Mouse (Mus musculus) cerebellum, postnatal 14 days (tissue): ENCODE data around the gene Pigh.

ENCODE experiments used
- DNase-seq, 2 experiments: peaks; one replicate each; pipeline ENCODE4 v3.0.0; 2021; ENCODE audit warnings: mixed read lengths in 2 of 2

Pigh gene

DNA sequence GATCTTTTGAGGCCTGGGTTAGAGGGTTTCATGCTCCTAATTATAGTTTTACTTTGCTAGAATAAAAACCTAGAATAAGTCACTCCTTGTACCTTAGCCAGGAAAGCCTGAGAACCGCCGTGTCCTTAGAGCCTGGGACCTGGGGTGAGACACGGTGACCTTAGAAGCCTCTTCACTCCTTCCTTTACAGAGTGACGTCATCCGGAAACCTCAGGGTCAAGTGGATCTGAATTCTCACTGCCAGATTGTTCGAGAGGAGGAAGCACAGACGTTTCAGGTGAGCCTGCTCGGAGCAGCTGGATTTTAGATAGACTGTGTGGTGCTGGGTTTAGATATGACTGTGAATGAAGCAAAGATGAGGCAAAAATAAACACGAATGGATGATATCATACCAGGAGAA, 23.0 kb downstream of the Pigh start:
- DNase-seq, result no peak

DNA sequence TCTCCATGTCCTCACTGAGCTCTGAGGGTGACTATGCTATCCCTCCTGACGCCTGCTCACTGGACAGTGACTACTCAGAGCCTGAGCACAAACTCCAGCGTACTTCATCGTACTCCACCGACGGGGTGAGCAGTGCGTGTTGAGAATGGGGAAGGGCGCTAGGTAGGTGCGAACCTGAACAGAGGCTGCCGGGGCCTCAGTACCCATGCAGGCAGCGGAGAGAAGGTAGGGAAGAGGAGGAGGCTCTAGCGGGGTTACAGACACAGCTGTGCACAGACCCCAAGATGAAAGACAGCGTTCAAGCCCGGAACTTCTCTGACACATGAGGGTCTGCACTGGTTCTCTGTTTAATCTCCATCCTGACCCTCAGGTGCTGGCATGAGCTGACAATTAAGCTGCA, 25.0 kb downstream of the Pigh start:
- DNase-seq, result no peak

DNA sequence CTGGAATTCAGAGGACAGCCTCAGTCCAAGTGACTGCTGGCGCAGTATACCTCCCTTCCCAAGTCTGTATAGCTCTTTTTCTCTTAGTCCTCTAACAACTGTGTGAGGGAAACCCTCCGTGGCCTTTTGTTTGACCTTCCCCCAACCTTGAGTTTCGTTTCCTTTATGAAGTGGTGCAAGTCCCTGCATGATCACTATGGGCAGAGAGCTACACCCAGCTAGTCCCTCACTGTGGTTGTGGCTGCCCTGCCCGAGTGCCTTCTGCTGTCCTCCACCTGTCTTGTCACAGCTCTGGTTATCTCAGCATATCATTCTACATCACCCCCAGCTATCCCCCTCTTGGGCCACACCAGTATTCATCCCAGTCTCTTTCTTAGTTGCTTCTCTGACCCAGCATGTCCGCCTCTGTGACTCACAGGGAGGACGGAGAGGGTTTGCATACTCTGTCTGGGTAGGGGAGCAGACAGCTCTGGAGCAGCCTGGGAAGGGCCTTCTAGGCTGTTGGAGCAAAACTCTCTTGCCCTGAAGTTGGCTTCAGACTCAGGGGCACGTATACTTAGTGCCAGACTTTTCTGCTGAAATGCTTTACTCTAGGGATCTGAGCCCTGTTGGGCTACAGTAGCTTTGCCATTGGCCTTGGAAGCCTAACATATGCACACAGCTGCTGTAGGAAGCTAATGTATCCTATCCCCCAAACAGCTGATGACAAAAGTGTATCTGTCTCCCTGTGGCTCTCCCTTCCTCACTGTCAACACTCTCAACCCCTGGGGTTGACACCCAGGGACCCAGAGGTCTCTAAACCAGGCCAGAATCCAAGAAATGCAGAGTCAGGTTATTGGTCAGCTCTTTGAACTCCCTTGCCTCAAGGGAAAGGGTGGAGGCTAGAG, 28.4 kb downstream of the Pigh start:
- DNase-seq, result no peak

GRCm38 (mm10) chr12:79060134-79060533, 29.3 kb downstream of the Pigh start:
- DNase-seq, result no peak

- no peak for DNase-seq
Observed at GRCm38 (mm10) chr12:79059573-79059972, 29.9 kb downstream of the Pigh start.

DNA sequence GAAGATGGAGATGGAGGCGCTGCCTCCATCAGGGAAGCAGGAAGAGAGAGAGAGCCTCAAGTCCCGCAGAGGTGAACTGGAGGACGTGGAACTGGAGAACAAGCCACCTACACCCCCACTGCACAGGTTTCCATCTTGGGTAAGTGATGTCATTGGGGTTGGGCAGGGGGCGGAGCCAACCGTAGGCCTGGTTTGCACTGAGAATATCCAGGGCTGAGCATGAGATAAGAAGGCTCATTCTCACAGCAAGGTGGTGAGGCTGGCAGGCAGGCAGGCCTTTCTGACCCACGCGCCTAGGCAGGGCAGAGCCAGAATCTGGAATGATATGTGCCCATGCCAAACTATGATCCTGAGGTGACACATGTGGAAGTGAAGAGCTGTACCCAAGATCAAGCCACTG, 34.2 kb downstream of the Pigh start:
- no peak for DNase-seq

- DNase-seq, result peak; percentile 31 to 32
Observed at GRCm38 (mm10) chr12:79052073-79052472, 37.4 kb downstream of the Pigh start.

DNA sequence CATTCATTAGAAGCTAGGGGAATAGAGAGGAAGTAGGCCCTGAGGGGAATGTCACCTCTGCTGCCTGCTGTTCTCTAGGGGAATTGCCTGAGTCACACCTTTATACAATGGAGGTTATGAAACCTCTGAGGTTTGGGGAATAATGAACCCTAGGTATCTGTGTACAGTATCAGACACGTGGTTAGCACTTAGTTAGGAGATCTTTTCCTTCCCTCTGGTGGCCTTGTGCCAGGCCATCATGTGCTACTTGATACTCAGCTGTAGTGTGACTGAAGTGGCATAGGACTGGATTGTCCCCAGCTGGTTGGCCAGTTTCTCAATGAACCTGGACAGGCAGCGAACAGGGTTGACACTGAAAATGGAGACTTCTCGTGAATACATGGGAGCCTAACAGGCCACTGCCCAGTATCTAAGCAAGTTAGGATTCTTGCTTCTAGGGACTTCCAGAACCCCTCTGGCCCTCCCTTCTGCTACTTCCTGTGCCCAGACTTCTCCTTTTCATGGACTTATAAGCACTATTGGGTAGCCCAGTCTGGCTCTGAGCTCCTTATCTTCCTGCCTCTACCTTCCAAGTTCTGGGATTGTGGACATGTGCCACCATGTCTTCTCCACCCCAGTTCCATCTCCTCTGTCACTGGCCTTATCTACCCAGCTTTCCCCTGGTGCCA, 38.8 kb downstream of the Pigh start:
- no peak for DNase-seq

DNA sequence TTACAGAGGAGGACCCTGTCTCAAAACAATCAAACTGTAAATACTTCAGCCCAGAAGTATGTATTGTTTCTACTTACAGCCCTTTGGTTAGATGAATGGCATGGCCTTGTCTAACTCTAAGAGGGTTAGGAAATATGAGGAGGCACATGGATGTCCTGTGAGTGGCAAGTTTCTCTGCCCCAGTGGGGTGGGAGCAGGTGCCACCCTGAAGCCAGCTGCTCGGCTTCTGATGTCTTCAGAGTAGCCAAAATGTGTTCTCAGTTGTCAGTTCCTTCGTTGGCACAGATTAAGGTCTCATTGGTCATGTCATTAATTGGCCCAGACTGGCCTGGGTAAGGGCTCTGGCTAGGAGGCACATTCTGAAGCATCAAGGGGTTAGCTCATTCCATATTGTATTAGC, 39.6 kb downstream of the Pigh start:
- DNase-seq, result no peak

DNA sequence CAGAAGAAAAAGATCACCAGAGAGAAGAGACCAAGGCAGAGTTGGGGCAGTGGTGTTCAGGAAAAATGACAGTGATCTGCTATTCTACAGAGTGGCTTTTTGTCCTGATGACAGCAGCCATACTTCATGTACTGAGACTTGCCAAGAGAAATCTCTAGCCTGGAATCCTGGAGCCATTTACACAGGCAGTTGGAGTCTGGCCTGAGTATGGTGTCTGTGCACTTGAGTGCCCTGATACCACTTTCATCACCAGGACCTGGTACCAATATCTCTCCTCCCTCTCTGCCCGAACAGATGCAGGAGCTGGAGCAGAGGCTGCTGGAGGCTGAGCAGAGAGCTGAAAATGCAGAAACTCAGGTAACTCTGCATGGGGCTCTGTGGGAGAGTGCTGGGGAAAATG, 40.6 kb downstream of the Pigh start:
- no peak for DNase-seq

DNA sequence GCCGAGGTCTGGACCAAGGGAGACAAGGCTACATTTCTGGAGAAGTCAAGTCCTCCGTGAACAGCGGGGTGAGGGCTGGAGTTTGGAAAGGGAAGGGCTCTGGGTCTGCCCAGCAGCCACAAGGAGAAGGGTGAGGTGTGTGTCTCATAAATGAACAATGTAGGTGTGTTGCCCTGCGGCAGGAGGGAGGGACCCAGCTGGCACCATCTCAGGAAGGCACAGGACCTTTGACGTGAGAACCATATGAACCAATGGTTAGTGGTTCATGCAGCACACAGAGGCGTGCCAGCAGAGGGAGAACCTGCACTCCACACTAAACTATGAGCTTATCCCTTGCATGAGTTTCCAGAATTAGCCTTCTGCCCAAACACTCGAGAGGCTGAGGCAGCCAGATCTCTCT, 42.2 kb downstream of the Pigh start:
- DNase-seq, result no peak

DNA sequence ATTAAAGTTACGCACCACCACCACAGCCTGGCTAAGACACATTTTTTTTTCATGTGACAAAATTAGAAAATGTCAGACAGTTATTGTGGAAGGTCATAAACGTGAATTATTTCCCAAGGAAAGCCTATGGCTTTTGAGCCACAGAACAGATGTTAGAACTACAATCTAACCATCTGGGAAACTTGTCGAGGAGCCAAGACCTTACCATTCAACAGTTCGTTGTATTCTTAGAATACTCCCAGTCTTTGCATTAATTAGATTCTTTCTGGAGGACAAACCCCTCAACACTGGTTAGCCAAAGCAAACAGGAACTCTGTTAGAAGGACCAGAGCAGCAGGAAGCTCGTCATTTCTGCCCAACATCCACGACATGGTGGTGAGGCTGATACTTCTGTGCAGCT, 43.3 kb downstream of the Pigh start:
- DNase-seq, result no peak

GRCm38 (mm10) chr12:79044668-79045067, 44.8 kb downstream of the Pigh start:
- DNase-seq, result no peak

GRCm38 (mm10) chr12:79041436-79041835, 48.0 kb downstream of the Pigh start:
- DNase-seq, result no peak

GRCm38 (mm10) chr12:79040201-79040827, 49.1 kb downstream of the Pigh start:
- no peak for DNase-seq

DNA sequence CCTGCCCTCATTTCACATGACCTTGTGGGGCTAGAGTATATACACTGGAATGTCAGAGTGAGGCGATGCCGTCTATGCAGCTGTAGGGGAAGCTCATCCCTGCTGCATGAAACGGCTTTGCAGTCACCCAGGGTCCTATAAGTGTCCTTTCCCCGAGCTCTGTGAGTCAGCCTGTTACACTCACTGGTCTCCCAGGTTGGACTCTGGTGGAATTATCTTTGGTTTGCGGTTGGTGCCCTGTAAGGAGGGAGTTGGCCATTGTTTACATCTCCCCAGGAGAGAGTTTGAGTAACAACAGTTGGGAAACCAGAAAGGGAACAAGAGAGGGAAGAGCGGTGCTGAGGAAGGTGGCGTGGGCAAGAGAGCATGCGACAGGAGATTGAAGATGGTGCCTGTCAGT, 49.7 kb downstream of the Pigh start:
- DNase-seq, result no peak

DNA sequence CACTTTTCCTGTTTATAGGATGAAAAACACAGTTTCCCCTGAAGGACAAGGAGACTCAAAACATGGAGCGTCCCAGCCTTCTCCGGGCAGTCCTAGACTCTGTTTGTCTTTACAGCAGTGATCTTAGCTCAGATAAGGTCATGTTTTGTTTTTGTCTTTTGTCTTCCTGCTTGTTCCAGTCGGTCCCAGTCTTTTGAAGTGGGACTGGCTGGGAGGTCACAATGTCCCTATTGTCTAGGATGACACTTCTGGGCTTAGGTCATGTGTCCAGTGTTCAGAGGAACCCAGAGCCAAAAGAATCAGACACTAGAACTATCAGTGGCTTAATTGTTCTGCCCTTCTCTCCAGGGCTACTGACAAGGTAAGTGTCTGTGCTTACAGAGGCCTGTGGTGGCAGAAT, 54.1 kb downstream of the Pigh start:
- DNase-seq, result no peak

DNA sequence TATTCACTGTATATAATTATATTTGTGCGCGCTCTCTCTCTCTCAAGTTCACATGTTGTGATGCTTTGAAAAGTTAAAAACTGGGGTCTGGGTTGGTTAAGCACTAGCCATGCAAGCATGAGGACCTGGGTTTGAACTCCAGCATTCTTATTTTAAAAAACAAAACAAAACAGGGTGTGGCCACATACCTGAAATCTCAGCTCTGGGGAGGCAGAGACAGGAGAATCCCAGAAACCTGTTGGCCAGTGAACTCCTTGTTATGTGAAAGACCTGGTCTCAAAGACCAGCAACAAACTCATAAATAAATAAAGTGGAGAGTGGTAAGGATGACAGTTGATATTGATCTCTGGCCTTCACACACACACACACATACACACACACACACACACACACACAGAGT, 55.1 kb downstream of the Pigh start:
- DNase-seq, result no peak
